Mouse (Mus musculus): ENCODE measurements around the gene Mtnr1b.

DNA sequence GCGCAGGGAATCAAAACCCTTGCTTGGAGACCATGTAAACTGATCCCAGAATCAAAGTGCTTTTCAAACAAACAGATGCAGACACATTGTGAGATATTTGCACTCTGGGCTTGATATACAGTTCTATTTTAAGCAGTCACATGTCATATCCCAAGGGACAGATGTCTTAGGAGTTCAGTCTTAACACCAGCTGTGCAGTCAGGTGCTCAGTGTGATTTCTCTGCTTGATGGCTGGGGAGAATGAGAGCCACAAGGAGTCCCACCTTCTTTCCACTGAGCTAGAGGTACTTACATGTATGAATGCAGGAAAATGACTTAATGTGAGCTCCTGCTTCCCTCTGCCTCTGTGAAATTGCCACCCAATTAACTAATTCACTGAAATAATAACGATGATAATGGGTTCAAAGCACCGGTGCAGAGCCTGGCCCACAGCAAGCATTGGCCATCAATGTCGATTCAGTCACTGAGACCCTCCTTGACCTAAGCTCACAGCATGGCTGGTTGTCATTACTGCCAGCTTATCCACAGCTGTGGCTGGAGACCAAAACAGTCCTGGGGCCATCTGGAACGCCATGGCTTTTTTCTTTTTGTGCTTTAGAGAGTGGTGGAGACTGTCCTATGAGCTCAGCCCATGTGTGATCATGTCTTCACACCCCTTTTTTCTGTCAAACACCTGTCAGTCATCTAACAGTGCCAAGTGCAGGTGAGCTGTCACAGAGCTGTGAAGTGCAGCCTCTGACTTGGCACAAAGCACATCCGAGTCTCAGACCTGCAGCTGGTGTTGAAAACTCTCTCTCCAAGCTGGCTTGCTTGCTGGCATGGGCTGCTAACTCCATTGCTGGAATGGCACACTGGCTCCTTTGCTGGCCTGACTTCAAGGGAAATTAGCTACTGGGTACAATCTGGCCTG is 61.1 kb downstream of the Mtnr1b start:
- TF ChIP-seq CTCF (conservative IDR thresholded peaks at IDR 0.05; ENCODE audit: low read length) (no peak), NANOG (IDR thresholded peaks at IDR 0.05; ENCODE audit: borderline replicate concordance, low read length) (no peak), POU5F1 (IDR thresholded peaks at IDR 0.05; ENCODE audit: borderline replicate concordance, low read length) (no peak)

Measured in E14TG2a.4 (cell line).